Mouse (Mus musculus) lung, postnatal 0 days (tissue): Measurements from ENCODE around the gene Rad51b. TPM values are rescaled to one million over a fixed set of nuclear protein-coding genes. Genes with fewer than 3 reads are reported as not detected.

Experiments used
- ATAC-seq: fragments of 200-750 bp; cut with Nextera tagmentation; 2 replicates; pipeline ENCODE4 v1.8.0; 2017; ENCODE audit warnings: moderate library complexity
- DNase-seq: peaks from one replicate; pipeline ENCODE4 v3.0.0-alpha.2; 2016; ENCODE audit warnings: low spot score
- H3K27ac ChIP-seq: fragments of 300-500 bp; sonication (generic); 2 replicates; pipeline ENCODE4 v1.5.1; 2014; ENCODE audit warnings: antibody characterized with exemption, mild to moderate bottlenecking, low read length, mixed read lengths
- H3K27me3 ChIP-seq: fragments of 300-500 bp; sonication (generic); replicated peaks from 2 replicates; pipeline ENCODE4 v1.6.1; 2014; ENCODE audit warnings: low read length, mixed read lengths; ENCODE audit not compliant: insufficient read depth
- H3K36me3 ChIP-seq: fragments of 300-500 bp; sonication (generic); 2 replicates; pipeline ENCODE4 v1.6.1; 2014; ENCODE audit warnings: low read length, mixed read lengths; ENCODE audit not compliant: insufficient read depth
- H3K4me1 ChIP-seq: fragments of 300-500 bp; sonication (generic); 2 replicates; pipeline ENCODE4 v1.6.1; 2014; ENCODE audit warnings: antibody characterized with exemption, low read depth, low read length, mixed read lengths; ENCODE audit not compliant: insufficient read depth
- H3K4me2 ChIP-seq: fragments of 300-500 bp; sonication (generic); replicated peaks from 2 replicates; pipeline ENCODE4 v1.6.1; 2014; ENCODE audit warnings: low read depth, mild to moderate bottlenecking, low read length, moderate library complexity, mixed read lengths
- H3K4me3 ChIP-seq: fragments of 300-500 bp; sonication (generic); 2 replicates; pipeline ENCODE4 v1.5.1; 2014; ENCODE audit warnings: low read depth, low read length
- H3K9ac ChIP-seq: fragments of 300-500 bp; sonication (generic); replicated peaks from 2 replicates; pipeline ENCODE4 v1.6.1; 2014; ENCODE audit warnings: low read depth, mild to moderate bottlenecking
- H3K9me3 ChIP-seq: fragments of 300-500 bp; sonication (generic); 2 replicates; pipeline ENCODE4 v1.6.1; 2016; ENCODE audit warnings: low read length, mixed read lengths
- CTCF ChIP-seq: IDR thresholded peaks from 2 replicates; pipeline ENCODE4 v1.5.1; 2016; ENCODE audit warnings: antibody characterized with exemption, mild to moderate bottlenecking
- EP300 ChIP-seq: IDR thresholded peaks from 2 replicates; pipeline ENCODE4 v1.6.1; 2016; ENCODE audit warnings: antibody characterized with exemption, mild to moderate bottlenecking, control low read depth
- WGBS: fragments of 180-500 bp; shearing (Covaris S2); extraction: QIAGEN DNeasy Blood & Tissue Kit; methylation state at CpG from one replicate; pipeline ENCODE4 v1.1.7; 2014; 5-methylcytosine and 5-hydroxymethylcytosine counted together
- polyA plus RNA-seq: library from polyadenylated mRNA; unstranded; fragments of >200 nt; fragmentation: Nextera tagmentation; extraction: Ambion mirVana; gene quantifications from 2 replicates; pipeline ENCODE4 v1.2.1, GENCODE M21; 2015

Gene Rad51b
- polyA plus RNA-seq, 1 experiment from 2014 or later = 1.3 TPM

DNA sequence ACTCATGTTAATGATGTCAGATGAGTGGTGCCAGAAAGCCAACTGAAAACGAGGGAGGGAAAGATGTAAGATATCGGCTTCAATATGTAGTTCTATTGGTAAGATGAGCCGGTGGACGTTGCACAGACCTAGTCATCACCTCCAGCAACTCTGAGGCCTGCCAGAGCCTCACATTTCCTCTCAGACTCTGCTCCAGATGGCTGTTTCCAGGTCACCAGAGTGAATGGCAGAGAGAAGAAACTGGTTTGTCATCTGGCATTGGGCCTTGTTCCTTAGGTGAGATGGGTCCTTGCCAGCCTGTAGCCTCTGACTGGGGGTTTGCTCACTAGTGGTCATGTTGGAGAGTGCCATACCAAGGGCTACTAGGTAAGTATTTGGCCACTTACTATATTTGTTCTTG is 348.6 kb downstream of the Rad51b start:
- no peak overlapping the region for H3K27ac ChIP-seq
- H3K9me3 ChIP-seq = no peaks in the 10 kb centered on the region
- no peaks in the 10 kb centered on the region for H3K4me1 ChIP-seq
- no peak for TF ChIP-seq CTCF
- no peak for TF ChIP-seq EP300
- H3K4me3 ChIP-seq = no peak overlapping the region
- no peak overlapping the region for H3K9ac ChIP-seq
- 88% methylated on average over 4 of the region's 4 CpGs for WGBS
- no peaks in the 10 kb centered on the region for H3K27me3 ChIP-seq
- no peak overlapping the region for H3K4me2 ChIP-seq
- ATAC-seq (no peak), DNase-seq (no peak)
- H3K36me3 ChIP-seq = no peaks in the 10 kb centered on the region

DNA sequence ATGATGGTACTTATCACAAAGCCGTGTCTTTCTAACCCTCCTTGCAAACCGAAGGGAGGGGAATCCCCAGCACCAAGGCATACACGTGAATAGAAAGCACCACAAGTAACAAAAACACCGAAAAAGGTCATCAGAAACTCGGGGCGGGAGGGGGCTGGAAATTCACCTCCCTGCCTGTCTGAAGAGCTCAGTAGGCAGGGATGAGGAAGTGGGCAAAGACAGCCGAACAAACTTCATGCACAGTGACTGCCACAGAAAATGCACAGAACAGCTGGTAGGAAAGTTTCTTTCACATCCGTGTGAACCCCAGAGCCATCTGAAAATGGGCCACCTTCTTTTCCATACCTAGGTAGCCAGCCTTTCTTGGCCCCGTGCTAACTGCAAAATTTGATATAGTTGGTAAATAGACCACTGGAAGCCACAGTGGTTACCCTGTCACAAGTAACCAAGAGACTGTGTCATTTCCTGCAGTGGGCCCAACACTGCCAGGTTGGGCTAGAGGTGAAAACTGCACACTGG is 349.6 kb downstream of the Rad51b start:
- Histone ChIP-seq H3K36me3 (no peaks in the 10 kb centered on the region), H3K4me2 (no peak overlapping the region), H3K9me3 (no peaks in the 10 kb centered on the region), H3K9ac (no peak overlapping the region), H3K27me3 (no peaks in the 10 kb centered on the region), H3K4me3 (no peak overlapping the region), H3K27ac (no peak overlapping the region), H3K4me1 (no peaks in the 10 kb centered on the region)
- DNase-seq (no peak), ATAC-seq (no peak)
- TF ChIP-seq CTCF (no peak), EP300 (no peak)
- 72% methylated on average over 9 of the region's 9 CpGs for WGBS

DNA sequence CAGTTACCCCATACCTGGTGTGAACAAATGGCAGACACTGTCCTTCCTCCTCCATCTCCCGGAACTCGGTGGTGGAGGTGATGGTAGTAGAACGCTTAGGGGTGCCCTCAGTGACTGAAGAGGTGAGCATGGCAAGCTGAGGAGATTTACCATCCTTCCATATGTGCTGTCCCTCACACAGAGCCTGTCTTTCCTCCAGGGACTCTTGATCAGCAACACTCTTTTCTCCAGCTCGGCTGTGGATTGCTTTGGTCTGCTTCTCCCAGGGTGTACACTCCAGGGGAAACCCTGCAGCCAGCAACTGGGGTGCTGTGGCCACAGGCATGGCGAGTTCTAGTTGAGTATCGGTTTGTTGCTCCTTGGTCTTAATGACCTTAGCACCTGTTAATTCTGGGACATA is 350.3 kb downstream of the Rad51b start:
- Histone ChIP-seq H3K4me2 (no peak overlapping the region), H3K27ac (no peak overlapping the region), H3K36me3 (no peaks in the 10 kb centered on the region), H3K4me1 (no peaks in the 10 kb centered on the region), H3K27me3 (no peaks in the 10 kb centered on the region), H3K9me3 (no peaks in the 10 kb centered on the region), H3K9ac (no peak overlapping the region), H3K4me3 (no peak overlapping the region)
- ATAC-seq (no peak), DNase-seq (no peak)
- TF ChIP-seq EP300 (no peak), CTCF (no peak)
- 88% methylated on average over 6 of the region's 6 CpGs for WGBS

DNA sequence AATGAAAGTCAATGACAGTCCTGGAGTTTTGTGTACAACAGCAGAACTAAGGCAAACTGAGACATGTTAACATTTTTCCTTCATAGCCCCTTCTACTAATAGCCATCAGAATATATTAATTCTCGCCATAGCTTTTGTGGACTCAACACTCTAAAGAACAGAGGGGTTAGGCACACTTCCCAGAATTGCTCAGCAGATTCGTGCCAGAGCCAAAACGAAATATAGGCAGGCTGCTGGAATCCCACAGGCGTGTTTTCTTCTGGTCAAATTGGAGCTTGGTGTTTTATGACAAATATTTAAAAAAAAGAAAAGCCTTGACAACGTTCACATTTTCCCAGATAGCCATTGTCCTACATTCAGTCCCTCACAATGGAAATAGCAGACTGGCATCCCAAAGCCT is 350.9 kb downstream of the Rad51b start:
- Histone ChIP-seq H3K9me3 (no peaks in the 10 kb centered on the region), H3K27me3 (no peaks in the 10 kb centered on the region), H3K36me3 (no peaks in the 10 kb centered on the region), H3K4me3 (no peak overlapping the region), H3K4me1 (no peaks in the 10 kb centered on the region), H3K27ac (no peak overlapping the region), H3K4me2 (no peak overlapping the region), H3K9ac (no peak overlapping the region)
- DNase-seq (no peak), ATAC-seq (no peak)
- TF ChIP-seq CTCF = no peak
- TF ChIP-seq EP300 = no peak
- WGBS = 57% methylated on average over 5 of the region's 5 CpGs

DNA sequence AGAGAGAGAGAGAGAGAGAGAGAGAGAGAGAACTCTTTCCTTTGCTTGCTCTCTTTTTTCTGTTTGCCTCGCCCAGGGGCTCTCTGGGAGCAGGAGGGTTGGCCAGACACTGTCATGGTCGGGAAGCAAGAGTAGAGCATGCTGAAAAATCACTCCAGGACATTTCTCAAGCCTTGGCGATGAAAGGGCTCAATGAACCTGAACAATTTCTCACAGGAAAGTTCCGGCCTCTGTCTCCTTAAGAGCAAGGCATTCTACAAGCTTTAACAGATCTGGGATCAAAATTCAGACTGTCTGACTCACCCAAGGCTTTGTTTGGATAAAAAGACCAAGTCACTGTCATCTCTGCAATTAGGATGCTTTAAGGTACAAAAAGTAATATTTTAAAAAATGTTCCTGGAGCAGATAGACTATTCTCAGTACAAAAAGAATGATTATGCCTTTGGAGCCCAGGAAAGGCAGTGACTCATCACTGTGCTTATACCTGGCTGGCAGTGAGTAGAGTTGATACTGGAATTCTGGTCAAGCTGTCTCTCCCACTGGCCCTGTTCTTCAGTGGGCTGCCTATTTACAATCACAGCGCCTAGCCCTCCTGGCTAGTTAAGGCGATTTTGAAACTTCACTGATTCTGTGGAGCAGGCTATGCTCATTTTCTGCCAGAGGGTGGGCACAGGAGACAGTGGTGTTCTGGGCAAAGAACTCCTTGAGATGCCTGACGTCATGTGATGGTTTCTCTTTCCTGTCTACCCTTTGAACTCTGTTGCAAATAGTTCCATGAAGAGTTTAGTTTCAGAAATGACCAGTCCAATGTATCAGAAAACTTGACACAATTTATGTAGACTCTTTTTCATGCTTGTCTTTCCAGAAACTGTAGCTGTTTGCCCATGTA is 352.0 kb downstream of the Rad51b start:
- Histone ChIP-seq H3K27me3 (no peaks in the 10 kb centered on the region), H3K9ac (no peak overlapping the region), H3K4me3 (no peak overlapping the region), H3K4me2 (no peak overlapping the region), H3K9me3 (no peaks in the 10 kb centered on the region), H3K27ac (no peak overlapping the region), H3K4me1 (no peaks in the 10 kb centered on the region), H3K36me3 (no peaks in the 10 kb centered on the region)
- no peak for DNase-seq
- no peak for ATAC-seq
- WGBS = 60% methylated on average over 7 of the region's 7 CpGs
- no peak for TF ChIP-seq EP300
- TF ChIP-seq CTCF = no peak

- ATAC-seq (no peak), DNase-seq (no peak)
- Histone ChIP-seq H3K9me3 (no peaks in the 10 kb centered on the region), H3K4me1 (no peaks in the 10 kb centered on the region), H3K4me2 (no peak overlapping the region), H3K36me3 (no peaks in the 10 kb centered on the region), H3K4me3 (no peak overlapping the region), H3K27me3 (no peaks in the 10 kb centered on the region), H3K9ac (no peak overlapping the region), H3K27ac (no peak overlapping the region)
- TF ChIP-seq CTCF (no peak), EP300 (no peak)
Measured at GRCm38 (mm10) chr12:79649796-79650195, 352.7 kb downstream of the Rad51b start.
